Mouse (Mus musculus) stomach, postnatal 0 days (tissue): Measurements from ENCODE around the gene Olfr1134.

Experiments
- CTCF ChIP-seq: IDR thresholded peaks from 2 replicates; pipeline ENCODE4 v1.5.1; 2016; ENCODE audit warnings: antibody characterized with exemption, low read depth, mild to moderate bottlenecking, moderate library complexity
- EP300 ChIP-seq: optimal IDR thresholded peaks from 2 replicates; pipeline ENCODE3; 2016; ENCODE audit warnings: antibody characterized with exemption

GRCm38 (mm10) chr2:87642441-87642840 is 15.8 kb downstream of the Olfr1134 start:
- TF ChIP-seq CTCF (no peak), EP300 (no peak)
